Mouse (Mus musculus): ENCODE measurements around the gene Ppp1r9a.

DNA sequence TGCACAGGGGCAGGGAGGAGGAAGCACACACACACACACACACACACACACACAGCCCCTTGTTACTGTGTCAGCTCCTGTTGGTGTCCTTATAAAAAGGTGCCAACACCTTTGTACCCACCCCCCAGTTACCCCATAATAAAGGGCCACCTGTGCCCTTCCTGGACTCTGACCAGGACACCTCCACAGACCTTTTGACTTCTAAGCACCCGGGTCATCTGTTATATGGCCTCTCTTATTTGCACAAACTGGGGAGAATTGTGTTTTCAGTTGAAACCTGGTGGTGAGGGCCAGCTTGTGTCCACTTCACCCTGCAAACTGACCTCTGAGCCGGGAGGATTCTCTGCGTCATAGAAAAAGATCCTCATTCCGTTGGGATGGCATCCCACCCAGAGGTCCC, 268.7 kb downstream of the Ppp1r9a start:
- TF ChIP-seq CTCF (IDR thresholded peaks at IDR 0.05; ENCODE audit: low read depth, low read length), result no peak
- no peak for TF ChIP-seq POLR2A (IDR thresholded peaks at IDR 0.05; ENCODE audit: insufficient read depth, low read length)

Measured in ES-Bruce4 (cell line).